Mouse (Mus musculus) mature B cell (primary cell): ENCODE measurements around the gene Olfr220.

Experiments used
- in situ Hi-C: fragments of 300-500 bp; cut with MboI; formaldehyde crosslinking; loops from 2 replicates; pipeline ENCODE4 v1.14.3; 2019

The Olfr220 gene

GRCm38 (mm10) chr1:174441782-174442181, at the start of gene Olfr220:
Gene Olfr220, plus strand, starts transcription at chr1:174442082.
- in situ Hi-C loops: no loop called here

GRCm38 (mm10) chr1:174422959-174423358, 18.9 kb upstream of the Olfr220 start:
- in situ Hi-C loops: no loop called here

GRCm38 (mm10) chr1:174423764-174424163, 18.1 kb upstream of the Olfr220 start, which contains the start of gene Olfr414:
Gene Olfr414, plus strand, starts transcription at chr1:174424064.
- in situ Hi-C loops: no loop called here

GRCm38 (mm10) chr1:174426180-174426986, 15.5 kb upstream of the Olfr220 start:
- in situ Hi-C loops: no loop called here

GRCm38 (mm10) chr1:174427402-174427801, 14.5 kb upstream of the Olfr220 start:
- in situ Hi-C loops: no loop called here

GRCm38 (mm10) chr1:174428407-174428806, 13.5 kb upstream of the Olfr220 start:
- in situ Hi-C loops: no loop called here

- in situ Hi-C loops: no loop called here
These were observed 7.8 kb upstream of the Olfr220 start for GRCm38 (mm10) chr1:174434121-174434520.

GRCm38 (mm10) chr1:174455100-174455499, 13.2 kb downstream of the Olfr220 start:
- in situ Hi-C loops: loop anchor here (25.0 kb wide), 1 partner anchor 1118 kb away; the partner anchor contains the start of gene Ackr1

- in situ Hi-C loops: loop anchor here (25.0 kb wide), 1 partner anchor 1128 kb away; the partner anchor contains the start of gene Ackr1
These were observed 23.5 kb downstream of the Olfr220 start for GRCm38 (mm10) chr1:174465385-174465784.

- in situ Hi-C loops: loop anchor here (25.0 kb wide), 1 partner anchor 1129 kb away; the partner anchor contains the start of gene Ackr1
These were observed 24.4 kb downstream of the Olfr220 start for GRCm38 (mm10) chr1:174466240-174466639.

- in situ Hi-C loops: loop anchor here (25.0 kb wide), 1 partner anchor 1132 kb away; the partner anchor contains the start of gene Ackr1
These were observed 27.9 kb downstream of the Olfr220 start for GRCm38 (mm10) chr1:174469736-174470135.

GRCm38 (mm10) chr1:174482567-174482966, 40.7 kb downstream of the Olfr220 start:
- in situ Hi-C loops: no loop called here

GRCm38 (mm10) chr1:174500064-174500463, 58.2 kb downstream of the Olfr220 start:
- in situ Hi-C loops: no loop called here
